Mouse (Mus musculus): ENCODE data around the gene Fbxl13.
A peak's percentile ranks its signal among the peaks of the same experiment; 100 is the strongest.

Fbxl13 gene

GRCm38 (mm10) chr5:21574386-21575209 lies 70.8 kb downstream of the Fbxl13 start:
- DNase-seq (ENCODE audit: low spot score) = no peak

- DNase-seq (ENCODE audit: low spot score) = no peak
These were observed 72.5 kb downstream of the Fbxl13 start for GRCm38 (mm10) chr5:21572764-21573416.

- DNase-seq (ENCODE audit: low spot score) = no peak
These were observed 77.7 kb downstream of the Fbxl13 start for GRCm38 (mm10) chr5:21567784-21568183.

GRCm38 (mm10) chr5:21565392-21566065 lies 79.9 kb downstream of the Fbxl13 start:
- DNase-seq (ENCODE audit: low spot score) = no peak

GRCm38 (mm10) chr5:21563936-21564335 lies 81.5 kb downstream of the Fbxl13 start:
- DNase-seq (ENCODE audit: low spot score) = no peak

GRCm38 (mm10) chr5:21556502-21556901 lies 88.9 kb downstream of the Fbxl13 start:
- no peak for DNase-seq (ENCODE audit: low spot score)

- DNase-seq (ENCODE audit: low spot score) = no peak
These were observed 90.7 kb downstream of the Fbxl13 start for GRCm38 (mm10) chr5:21554732-21555131.

GRCm38 (mm10) chr5:21553685-21554084 lies 91.7 kb downstream of the Fbxl13 start:
- no peak for DNase-seq (ENCODE audit: low spot score)

- DNase-seq (ENCODE audit: low spot score) = no peak
These were observed 98.4 kb downstream of the Fbxl13 start for GRCm38 (mm10) chr5:21547005-21547404.

- DNase-seq (ENCODE audit: low spot score) = peak; percentile 25
These were observed 99.6 kb downstream of the Fbxl13 start for GRCm38 (mm10) chr5:21545786-21546185.

GRCm38 (mm10) chr5:21545227-21545626 lies 100.2 kb downstream of the Fbxl13 start:
- no peak for DNase-seq (ENCODE audit: low spot score)

GRCm38 (mm10) chr5:21544821-21545220 lies 100.6 kb downstream of the Fbxl13 start:
- DNase-seq (ENCODE audit: low spot score) = peak; percentile 34

GRCm38 (mm10) chr5:21543409-21544201 lies 101.8 kb downstream of the Fbxl13 start, which contains the start of gene Lrrc17:
TSS of gene Lrrc17 (plus strand) at chr5:21543559.
- no peak for DNase-seq (ENCODE audit: low spot score)

GRCm38 (mm10) chr5:21542226-21542625 lies 103.2 kb downstream of the Fbxl13 start:
- DNase-seq (ENCODE audit: low spot score) = no peak

- DNase-seq (ENCODE audit: low spot score) = no peak
These were observed 112.5 kb downstream of the Fbxl13 start for GRCm38 (mm10) chr5:21532921-21533320.

- DNase-seq (ENCODE audit: low spot score) = no peak
These were observed 113.3 kb downstream of the Fbxl13 start for GRCm38 (mm10) chr5:21532126-21532525.

- DNase-seq (ENCODE audit: low spot score) = no peak
These were observed 116.2 kb downstream of the Fbxl13 start for GRCm38 (mm10) chr5:21529110-21529720.

- DNase-seq (ENCODE audit: low spot score) = no peak
These were observed 117.2 kb downstream of the Fbxl13 start for GRCm38 (mm10) chr5:21528068-21528842.

GRCm38 (mm10) chr5:21527488-21527911 lies 117.9 kb downstream of the Fbxl13 start:
- DNase-seq (ENCODE audit: low spot score) = peak; percentile 35

- DNase-seq (ENCODE audit: low spot score) = no peak
These were observed 118.5 kb downstream of the Fbxl13 start for GRCm38 (mm10) chr5:21526835-21527485.

Measured in testis, postnatal 14 days (tissue).